Mouse (Mus musculus): ENCODE data around the gene Tlcd2. TPM values are rescaled to one million over a fixed set of nuclear protein-coding genes. Genes with fewer than 3 reads are reported as not detected.

Tlcd2 gene
- total RNA-seq (2012; rRNA removed) = 0.17 and 0.81 TPM in 2 replicates
- total RNA-seq (2014; rRNA removed) = not detected in 2 replicates
- polyA plus RNA-seq (2012; ENCODE audit: insufficient read length, low read depth) = 0.40 and 0.86 TPM in 2 replicates

- peaks cover 10% of the 10 kb centered on the region for H3K9me3 ChIP-seq (replicated peaks; ENCODE audit: low read length)
- H3K79me2 ChIP-seq (replicated peaks; ENCODE audit: control insufficient read depth, extremely low read depth, insufficient read depth, poor library complexity, severe bottlenecking) = peaks cover 10% of the 10 kb centered on the region; the same call in 1 of the 2 replicates
- DNase-seq (ENCODE audit: extremely low read depth) = peak; percentile 100
- H3K27me3 ChIP-seq (replicated peaks) = no peaks in the 10 kb centered on the region
- TF ChIP-seq ZKSCAN1 (IDR thresholded peaks at IDR 0.05; ENCODE audit: borderline replicate concordance, low read depth, low read length) (no peak), NELFE (IDR thresholded peaks at IDR 0.05; ENCODE audit: low read depth, low read length) (peak; percentile 65), HCFC1 (IDR thresholded peaks at IDR 0.05; ENCODE audit: low read depth, low read length) (peak; percentile 94), MXI1 (IDR thresholded peaks at IDR 0.05; ENCODE audit: low read depth, low read length) (peak; percentile 98), POLR2A (IDR thresholded peaks at IDR 0.05; ENCODE audit: low read depth, low read length) (peak; percentile 76), PAX5 (IDR thresholded peaks at IDR 0.05; ENCODE audit: low read length) (no peak), E2F4 (IDR thresholded peaks at IDR 0.05; ENCODE audit: insufficient replicate concordance, low read depth, low read length) (0 out of 2 replicates have a peak, but pooled peaks have one; percentile 12), MAX (IDR thresholded peaks at IDR 0.05; ENCODE audit: low read length) (peak; percentile 87), TCF12 (IDR thresholded peaks at IDR 0.05; ENCODE audit: low read depth, low read length) (peak; percentile 58), NRF1 (IDR thresholded peaks at IDR 0.05; ENCODE audit: low read depth, low read length) (no peak; the same call in none of the 2 replicates), ZNF384 (IDR thresholded peaks at IDR 0.05; ENCODE audit: low read depth, low read length) (peak; percentile 4; the same call in 1 of the 2 replicates), USF1 (IDR thresholded peaks at IDR 0.05; ENCODE audit: low read depth, low read length) (peak; percentile 90), SIN3A (IDR thresholded peaks at IDR 0.05; ENCODE audit: low read length) (peak; percentile 100), USF2 (conservative IDR thresholded peaks at IDR 0.05; ENCODE audit: low read depth, low read length) (peak; percentile 80), MAZ (IDR thresholded peaks at IDR 0.05; ENCODE audit: low read depth, low read length) (peak; percentile 33; the same call in 1 of the 2 replicates), CTCF (conservative IDR thresholded peaks at IDR 0.05 in 1 of 2, IDR thresholded peaks at IDR 0.05 in 1 of 2; ENCODE audit: low read depth in 2 of 2, low read length in 2 of 2) (no peak), ELF1 (IDR thresholded peaks at IDR 0.05; ENCODE audit: low read depth, low read length) (peak; percentile 90), TBP (conservative IDR thresholded peaks at IDR 0.05; ENCODE audit: low read depth, low read length) (peak; percentile 95), EP300 (IDR thresholded peaks at IDR 0.05; ENCODE audit: low read length) (no peak), CHD2 (IDR thresholded peaks at IDR 0.05; ENCODE audit: low read length) (no peak; the same call in 1 of the 2 replicates), ETS1 (conservative IDR thresholded peaks at IDR 0.05; ENCODE audit: low read depth, low read length) (peak; percentile 65), ZMIZ1 (IDR thresholded peaks at IDR 0.05; ENCODE audit: low read depth, low read length) (peak; percentile 46; the same call in 1 of the 2 replicates), CHD1 (IDR thresholded peaks at IDR 0.05; ENCODE audit: low read depth, low read length) (peak; percentile 97; the same call in 1 of the 2 replicates), MAFK (IDR thresholded peaks at IDR 0.05; ENCODE audit: insufficient replicate concordance, low read length) (peak; percentile 90), KAT2A (IDR thresholded peaks at IDR 0.05; ENCODE audit: insufficient replicate concordance, low read length) (peak; percentile 87; the same call in 1 of the 2 replicates), GABPA (IDR thresholded peaks at IDR 0.05; ENCODE audit: insufficient replicate concordance, low read depth, low read length) (peak; percentile 57; the same call in 1 of the 2 replicates)
- peak within 1 kb of the TSS; percentile 100 for H3K9ac ChIP-seq (ENCODE audit: insufficient read depth, low read depth)
- dilution Hi-C loops (cut with MboI; ENCODE audit: extremely low pct_ligation_motif_present, extremely low pct_unique_long_range_greater_than_20kb, low sequenced_read_pairs) (no loop called here), in situ Hi-C loops (cut with MboI; ENCODE audit: low pct_ligation_motif_present, low pct_unique_long_range_greater_than_20kb, low sequenced_read_pairs) (no loop called here)
- peaks cover 20 to 26% of the 10 kb centered on the region in 2 experiments for H3K36me3 ChIP-seq (replicated peaks in 1 of 2; ENCODE audit: control insufficient read depth in 1 of 2, insufficient read depth in 1 of 2, low read length in 1 of 2)
- peak within 1 kb of the TSS; percentile 78 for H3K4me2 ChIP-seq (ENCODE audit: insufficient read depth, low read depth, poor library complexity, severe bottlenecking)
- peak within 1 kb of the TSS; percentile 98 for H3K27ac ChIP-seq (ENCODE audit: insufficient read depth, low read depth)
- H3K4me1 ChIP-seq (ENCODE audit: control insufficient read depth in 1 of 2, insufficient read depth in 2 of 2) = peaks cover 31 to 72% of the 10 kb centered on the region in 2 experiments
- H3K4me3 ChIP-seq (replicated peaks in 1 of 3; ENCODE audit: low read depth in 2 of 3, low read length in 2 of 3, poor library complexity in 1 of 3) = peak within 1 kb of the TSS; percentile 72 to 92 (median 83)
Observed at GRCm38 (mm10) chr11:75460844-75461742, at the start of gene Tlcd2. Gene Tlcd2 (plus strand): TSS chr11:75461715.
